Mouse (Mus musculus): ENCODE measurements around the gene Ide. TPM values are rescaled to one million over a fixed set of nuclear protein-coding genes. Genes with fewer than 3 reads are reported as not detected.

Ide gene
- polyA plus RNA-seq, 1 experiment from 2014 or later: 64.6 TPM

Other genes with a start within 250 kb of the Ide start
- gene March5, start 130.3 kb downstream of the Ide start, polyA plus RNA-seq (2016; fragmentation: Nextera tagmentation; extraction: Ambion mirVana): 111 and 115 TPM in 2 replicates
- gene Cpeb3, start 129.3 kb downstream of the Ide start, polyA plus RNA-seq (2016; fragmentation: Nextera tagmentation; extraction: Ambion mirVana): 1.2 and 2.0 TPM in 2 replicates
- gene Kif11, start 38.6 kb upstream of the Ide start, polyA plus RNA-seq (2016; fragmentation: Nextera tagmentation; extraction: Ambion mirVana): 92.7 and 92.9 TPM in 2 replicates
- gene Hhex, start 97.0 kb upstream of the Ide start, polyA plus RNA-seq (2016; fragmentation: Nextera tagmentation; extraction: Ambion mirVana): 5.4 and 6.9 TPM in 2 replicates
- gene Exoc6, start 212.6 kb upstream of the Ide start, polyA plus RNA-seq (2016; fragmentation: Nextera tagmentation; extraction: Ambion mirVana): 7.6 and 7.9 TPM in 2 replicates

Measured in midbrain, embryonic 10.5 days (tissue).